Mouse (Mus musculus) intestine, embryonic 15.5 days (tissue): ENCODE data around the gene Rps6ka4. TPM values are rescaled to one million over a fixed set of nuclear protein-coding genes. Genes with fewer than 3 reads are reported as not detected.

Source experiments
- ATAC-seq: fragments of 200-750 bp; cut with Nextera tagmentation; 2 replicates; pipeline ENCODE4 v1.8.0; 2017; ENCODE audit warnings: moderate TSS enrichment, moderate library complexity
- H3K27ac ChIP-seq: fragments of 300-500 bp; sonication (generic); 2 replicates; pipeline ENCODE4 v1.5.1; 2015; ENCODE audit warnings: mild to moderate bottlenecking, inconsistent platforms
- H3K27me3 ChIP-seq: fragments of 300-500 bp; sonication (generic); replicated peaks from 2 replicates; pipeline ENCODE4 v1.6.1; 2015; ENCODE audit warnings: inconsistent platforms
- H3K36me3 ChIP-seq: fragments of 300-500 bp; sonication (generic); 2 replicates; pipeline ENCODE4 v1.6.1; 2015; ENCODE audit warnings: inconsistent platforms
- H3K4me1 ChIP-seq: fragments of 300-500 bp; sonication (generic); replicated peaks from 2 replicates; pipeline ENCODE4 v1.6.1; 2015; ENCODE audit warnings: inconsistent platforms
- H3K4me2 ChIP-seq: fragments of 300-500 bp; sonication (generic); replicated peaks from 2 replicates; pipeline ENCODE4 v1.6.1; 2015; ENCODE audit warnings: mild to moderate bottlenecking, inconsistent platforms
- H3K4me3 ChIP-seq: fragments of 300-500 bp; sonication (generic); replicated peaks from 2 replicates; pipeline ENCODE4 v1.5.1; 2015; ENCODE audit warnings: inconsistent platforms
- H3K9ac ChIP-seq: fragments of 300-500 bp; sonication (generic); 2 replicates; pipeline ENCODE4 v1.6.1; 2015; ENCODE audit warnings: inconsistent platforms
- H3K9me3 ChIP-seq: fragments of 300-500 bp; sonication (generic); 2 replicates; pipeline ENCODE4 v1.6.1; 2016; ENCODE audit warnings: inconsistent platforms
- WGBS: fragments of 180-500 bp; shearing (Covaris S2); methylation state at CpG from one replicate; pipeline ENCODE4 v1.1.7; 2015; 5-methylcytosine and 5-hydroxymethylcytosine counted together
- polyA plus RNA-seq: library from polyadenylated mRNA; unstranded; fragments of >200 nt; fragmentation: Nextera tagmentation; extraction: Ambion mirVana; gene quantifications from 2 replicates; pipeline ENCODE4 v1.2.1, GENCODE M21; 2015

Rps6ka4 gene
- polyA plus RNA-seq, 1 experiment from 2014 or later, result 20.8 TPM

GRCm38 (mm10) chr19:6858031-6858430 lies 17.6 kb upstream of the Rps6ka4 start, which contains the start of gene Ccdc88b:
Gene Ccdc88b, minus strand, starts transcription at chr19:6858211.
- ATAC-seq, result no peak
- Histone ChIP-seq H3K9me3 (no peaks in the 10 kb centered on the region), H3K4me1 (peaks cover 15% of the 10 kb centered on the region), H3K9ac (no peak within 1 kb of the TSS), H3K4me2 (no peak within 1 kb of the TSS), H3K27me3 (peaks cover 3% of the 10 kb centered on the region), H3K27ac (no peak within 1 kb of the TSS), H3K36me3 (no peaks in the 10 kb centered on the region), H3K4me3 (no peak within 1 kb of the TSS)
- WGBS, result 71% methylated on average over 7 of the region's 7 CpGs

GRCm38 (mm10) chr19:6857391-6858005 lies 17.1 kb upstream of the Rps6ka4 start:
- no peak for ATAC-seq
- Histone ChIP-seq H3K4me1 (peaks cover 17% of the 10 kb centered on the region), H3K9ac (no peak overlapping the region), H3K4me2 (no peak overlapping the region), H3K27ac (no peak overlapping the region), H3K4me3 (no peak overlapping the region), H3K36me3 (no peaks in the 10 kb centered on the region), H3K27me3 (peaks cover 3% of the 10 kb centered on the region), H3K9me3 (no peaks in the 10 kb centered on the region)
- 76% methylated on average over 9 of the region's 9 CpGs for WGBS

- Histone ChIP-seq H3K9ac (no peak overlapping the region), H3K4me3 (no peak overlapping the region), H3K4me1 (peaks cover 21% of the 10 kb centered on the region), H3K27me3 (peaks cover 3% of the 10 kb centered on the region), H3K36me3 (no peaks in the 10 kb centered on the region), H3K27ac (no peak overlapping the region), H3K4me2 (no peak overlapping the region), H3K9me3 (no peaks in the 10 kb centered on the region)
- WGBS, result 44% methylated on average over 3 of the region's 3 CpGs
- no peak for ATAC-seq
Observed at GRCm38 (mm10) chr19:6857003-6857360, 16.5 kb upstream of the Rps6ka4 start.

GRCm38 (mm10) chr19:6856281-6857002 lies 16.0 kb upstream of the Rps6ka4 start:
- Histone ChIP-seq H3K4me3 (no peak overlapping the region), H3K4me2 (no peak overlapping the region), H3K9ac (no peak overlapping the region), H3K27ac (no peak overlapping the region), H3K27me3 (peaks cover 3% of the 10 kb centered on the region), H3K4me1 (peaks cover 21% of the 10 kb centered on the region), H3K9me3 (no peaks in the 10 kb centered on the region), H3K36me3 (no peaks in the 10 kb centered on the region)
- ATAC-seq, result no peak
- 52% methylated on average over 12 of the region's 12 CpGs for WGBS

- no peaks in the 10 kb centered on the region for H3K36me3 ChIP-seq
- no peaks in the 10 kb centered on the region for H3K9me3 ChIP-seq
- peak overlapping the region; percentile 24 for H3K4me3 ChIP-seq
- peaks cover 3% of the 10 kb centered on the region for H3K27me3 ChIP-seq
- 10% methylated on average over 38 of the region's 38 CpGs for WGBS
- peak overlapping the region; percentile 56 for H3K4me2 ChIP-seq
- H3K9ac ChIP-seq, result peak overlapping the region; percentile 40; the same call in 1 of the 2 replicates
- ATAC-seq, result peak; percentile 76
- peaks cover 21% of the 10 kb centered on the region for H3K4me1 ChIP-seq
- no peak overlapping the region for H3K27ac ChIP-seq
Observed at GRCm38 (mm10) chr19:6855225-6856031, 15.0 kb upstream of the Rps6ka4 start.

GRCm38 (mm10) chr19:6854658-6855057 lies 14.2 kb upstream of the Rps6ka4 start:
- Histone ChIP-seq H3K9me3 (no peaks in the 10 kb centered on the region), H3K27me3 (peaks cover 4% of the 10 kb centered on the region), H3K27ac (no peak overlapping the region), H3K4me2 (peak overlapping the region; percentile 56; the same call in 1 of the 2 replicates), H3K36me3 (no peaks in the 10 kb centered on the region), H3K4me1 (peaks cover 21% of the 10 kb centered on the region), H3K4me3 (0 out of 2 replicates have a peak overlapping the region, but pooled peaks have one; percentile 24), H3K9ac (no peak overlapping the region)
- no peak for ATAC-seq
- 84% methylated on average over 12 of the region's 12 CpGs for WGBS

- no peaks in the 10 kb centered on the region for H3K9me3 ChIP-seq
- H3K4me2 ChIP-seq, result no peak overlapping the region
- ATAC-seq, result no peak
- peaks cover 12% of the 10 kb centered on the region for H3K27me3 ChIP-seq
- H3K9ac ChIP-seq, result no peak overlapping the region
- 70% methylated on average over 8 of the region's 8 CpGs for WGBS
- H3K4me1 ChIP-seq, result peaks cover 21% of the 10 kb centered on the region
- H3K4me3 ChIP-seq, result no peak overlapping the region
- H3K36me3 ChIP-seq, result no peaks in the 10 kb centered on the region
- no peak overlapping the region for H3K27ac ChIP-seq
Observed at GRCm38 (mm10) chr19:6853903-6854302, 13.5 kb upstream of the Rps6ka4 start.

GRCm38 (mm10) chr19:6852393-6853305 lies 12.2 kb upstream of the Rps6ka4 start:
- no peak overlapping the region for H3K9ac ChIP-seq
- peaks cover 28% of the 10 kb centered on the region for H3K4me1 ChIP-seq
- no peak overlapping the region for H3K4me2 ChIP-seq
- no peaks in the 10 kb centered on the region for H3K9me3 ChIP-seq
- H3K27ac ChIP-seq, result no peak overlapping the region
- no peaks in the 10 kb centered on the region for H3K36me3 ChIP-seq
- H3K27me3 ChIP-seq, result peaks cover 24% of the 10 kb centered on the region
- ATAC-seq, result peak; percentile 37
- H3K4me3 ChIP-seq, result no peak overlapping the region
- WGBS, result 77% methylated on average over 21 of the region's 21 CpGs

- no peaks in the 10 kb centered on the region for H3K36me3 ChIP-seq
- H3K4me3 ChIP-seq, result no peak overlapping the region
- H3K9me3 ChIP-seq, result no peaks in the 10 kb centered on the region
- H3K4me1 ChIP-seq, result peaks cover 29% of the 10 kb centered on the region
- ATAC-seq, result no peak
- no peak overlapping the region for H3K9ac ChIP-seq
- H3K27ac ChIP-seq, result no peak overlapping the region
- H3K27me3 ChIP-seq, result peaks cover 36% of the 10 kb centered on the region
- 90% methylated on average over 3 of the region's 3 CpGs for WGBS
- H3K4me2 ChIP-seq, result no peak overlapping the region
Observed at GRCm38 (mm10) chr19:6851497-6851896, 11.1 kb upstream of the Rps6ka4 start.

GRCm38 (mm10) chr19:6849506-6850068 lies 9.2 kb upstream of the Rps6ka4 start:
- no peak for ATAC-seq
- Histone ChIP-seq H3K9ac (no peak overlapping the region), H3K27me3 (peaks cover 39% of the 10 kb centered on the region), H3K36me3 (no peaks in the 10 kb centered on the region), H3K4me2 (no peak overlapping the region), H3K4me1 (peaks cover 19% of the 10 kb centered on the region), H3K9me3 (no peaks in the 10 kb centered on the region), H3K27ac (no peak overlapping the region), H3K4me3 (no peak overlapping the region)
- WGBS, result 82% methylated on average over 23 of the region's 23 CpGs

- Histone ChIP-seq H3K4me1 (peaks cover 14% of the 10 kb centered on the region), H3K36me3 (no peaks in the 10 kb centered on the region), H3K27ac (no peak overlapping the region), H3K4me2 (peak overlapping the region; percentile 48), H3K9me3 (no peaks in the 10 kb centered on the region), H3K4me3 (no peak overlapping the region; the same call in 1 of the 2 replicates), H3K9ac (no peak overlapping the region), H3K27me3 (peaks cover 42% of the 10 kb centered on the region)
- ATAC-seq, result no peak
- 7% methylated on average over 31 of the region's 31 CpGs for WGBS
Observed at GRCm38 (mm10) chr19:6847841-6848517, 7.5 kb upstream of the Rps6ka4 start.
